Mouse (Mus musculus): ENCODE data around the gene Rcor3. TPM values are rescaled to one million over a fixed set of nuclear protein-coding genes. Genes with fewer than 3 reads are reported as not detected.

Rcor3 gene
- polyA plus RNA-seq, 1 experiment from 2014 or later = 40.4 TPM

GRCm38 (mm10) chr1:192078406-192078805 lies 59.5 kb downstream of the Rcor3 start:
- Histone ChIP-seq H3K4me1 (ENCODE audit: control insufficient read depth, insufficient read depth, low read length) (no peaks in the 10 kb centered on the region), H3K4me3 (ENCODE audit: low read depth, low read length) (no peak overlapping the region), H3K27me3 (ENCODE audit: control insufficient read depth, insufficient read depth, low read depth, low read length) (no peaks in the 10 kb centered on the region), H3K36me3 (ENCODE audit: control insufficient read depth, insufficient read depth, low read length) (no peaks in the 10 kb centered on the region), H3K27ac (ENCODE audit: low read length) (no peak overlapping the region), H3K9me3 (replicated peaks; ENCODE audit: control insufficient read depth, low read length, poor library complexity, severe bottlenecking) (no peaks in the 10 kb centered on the region), H3K4me2 (ENCODE audit: low read length) (no peak overlapping the region), H3K9ac (ENCODE audit: low read depth, low read length) (no peak overlapping the region)
- no peak for ATAC-seq
- 68% methylated on average over 3 of the region's 3 CpGs for WGBS

GRCm38 (mm10) chr1:192076796-192077535 lies 60.9 kb downstream of the Rcor3 start:
- Histone ChIP-seq H3K36me3 (ENCODE audit: control insufficient read depth, insufficient read depth, low read length) (no peaks in the 10 kb centered on the region), H3K4me2 (ENCODE audit: low read length) (no peak overlapping the region), H3K4me3 (ENCODE audit: low read depth, low read length) (no peak overlapping the region), H3K9ac (ENCODE audit: low read depth, low read length) (no peak overlapping the region), H3K9me3 (replicated peaks; ENCODE audit: control insufficient read depth, low read length, poor library complexity, severe bottlenecking) (no peaks in the 10 kb centered on the region), H3K4me1 (ENCODE audit: control insufficient read depth, insufficient read depth, low read length) (no peaks in the 10 kb centered on the region), H3K27me3 (ENCODE audit: control insufficient read depth, insufficient read depth, low read depth, low read length) (no peaks in the 10 kb centered on the region), H3K27ac (ENCODE audit: low read length) (no peak overlapping the region)
- no peak for ATAC-seq

GRCm38 (mm10) chr1:192076101-192076500 lies 61.8 kb downstream of the Rcor3 start:
- WGBS = 86% methylated on average over 4 of the region's 4 CpGs
- Histone ChIP-seq H3K36me3 (ENCODE audit: control insufficient read depth, insufficient read depth, low read length) (no peaks in the 10 kb centered on the region), H3K9ac (ENCODE audit: low read depth, low read length) (no peak overlapping the region), H3K9me3 (replicated peaks; ENCODE audit: control insufficient read depth, low read length, poor library complexity, severe bottlenecking) (no peaks in the 10 kb centered on the region), H3K27ac (ENCODE audit: low read length) (no peak overlapping the region), H3K27me3 (ENCODE audit: control insufficient read depth, insufficient read depth, low read depth, low read length) (no peaks in the 10 kb centered on the region), H3K4me2 (ENCODE audit: low read length) (no peak overlapping the region), H3K4me1 (ENCODE audit: control insufficient read depth, insufficient read depth, low read length) (no peaks in the 10 kb centered on the region), H3K4me3 (ENCODE audit: low read depth, low read length) (no peak overlapping the region)
- no peak for ATAC-seq

GRCm38 (mm10) chr1:192074824-192075223 lies 63.0 kb downstream of the Rcor3 start:
- no peaks in the 10 kb centered on the region for H3K36me3 ChIP-seq (ENCODE audit: control insufficient read depth, insufficient read depth, low read length)
- H3K4me3 ChIP-seq (ENCODE audit: low read depth, low read length) = no peak overlapping the region
- no peaks in the 10 kb centered on the region; the same call in 1 of the 2 replicates for H3K4me1 ChIP-seq (ENCODE audit: control insufficient read depth, insufficient read depth, low read length)
- H3K4me2 ChIP-seq (ENCODE audit: low read length) = no peak overlapping the region
- no peak overlapping the region for H3K9ac ChIP-seq (ENCODE audit: low read depth, low read length)
- H3K9me3 ChIP-seq (replicated peaks; ENCODE audit: control insufficient read depth, low read length, poor library complexity, severe bottlenecking) = no peaks in the 10 kb centered on the region
- 76% methylated on average over 1 of the region's 1 CpGs for WGBS
- no peaks in the 10 kb centered on the region for H3K27me3 ChIP-seq (ENCODE audit: control insufficient read depth, insufficient read depth, low read depth, low read length)
- no peak for ATAC-seq
- H3K27ac ChIP-seq (ENCODE audit: low read length) = no peak overlapping the region

- H3K4me1 ChIP-seq (ENCODE audit: control insufficient read depth, insufficient read depth, low read length) = no peaks in the 10 kb centered on the region; the same call in 1 of the 2 replicates
- no peak overlapping the region for H3K4me3 ChIP-seq (ENCODE audit: low read depth, low read length)
- H3K4me2 ChIP-seq (ENCODE audit: low read length) = no peak overlapping the region
- H3K27me3 ChIP-seq (ENCODE audit: control insufficient read depth, insufficient read depth, low read depth, low read length) = no peaks in the 10 kb centered on the region
- H3K9ac ChIP-seq (ENCODE audit: low read depth, low read length) = no peak overlapping the region
- H3K9me3 ChIP-seq (replicated peaks; ENCODE audit: control insufficient read depth, low read length, poor library complexity, severe bottlenecking) = no peaks in the 10 kb centered on the region
- H3K27ac ChIP-seq (ENCODE audit: low read length) = no peak overlapping the region
- ATAC-seq = no peak
- H3K36me3 ChIP-seq (ENCODE audit: control insufficient read depth, insufficient read depth, low read length) = no peaks in the 10 kb centered on the region
- 97% methylated on average over 1 of the region's 1 CpGs for WGBS
These were observed 65.4 kb downstream of the Rcor3 start for GRCm38 (mm10) chr1:192072426-192072825.

GRCm38 (mm10) chr1:192070618-192071051 lies 67.2 kb downstream of the Rcor3 start:
- WGBS = 72% methylated on average over 3 of the region's 3 CpGs
- H3K9me3 ChIP-seq (replicated peaks; ENCODE audit: control insufficient read depth, low read length, poor library complexity, severe bottlenecking) = no peaks in the 10 kb centered on the region
- no peak overlapping the region for H3K9ac ChIP-seq (ENCODE audit: low read depth, low read length)
- H3K4me2 ChIP-seq (ENCODE audit: low read length) = no peak overlapping the region
- H3K4me1 ChIP-seq (ENCODE audit: control insufficient read depth, insufficient read depth, low read length) = no peaks in the 10 kb centered on the region; the same call in 1 of the 2 replicates
- ATAC-seq = no peak
- no peak overlapping the region for H3K4me3 ChIP-seq (ENCODE audit: low read depth, low read length)
- no peak overlapping the region for H3K27ac ChIP-seq (ENCODE audit: low read length)
- H3K27me3 ChIP-seq (ENCODE audit: control insufficient read depth, insufficient read depth, low read depth, low read length) = no peaks in the 10 kb centered on the region
- H3K36me3 ChIP-seq (ENCODE audit: control insufficient read depth, insufficient read depth, low read length) = no peaks in the 10 kb centered on the region

GRCm38 (mm10) chr1:192069971-192070591 lies 67.8 kb downstream of the Rcor3 start:
- Histone ChIP-seq H3K27ac (ENCODE audit: low read length) (no peak overlapping the region), H3K27me3 (ENCODE audit: control insufficient read depth, insufficient read depth, low read depth, low read length) (no peaks in the 10 kb centered on the region), H3K4me1 (ENCODE audit: control insufficient read depth, insufficient read depth, low read length) (no peaks in the 10 kb centered on the region; the same call in 1 of the 2 replicates), H3K9ac (ENCODE audit: low read depth, low read length) (no peak overlapping the region), H3K36me3 (ENCODE audit: control insufficient read depth, insufficient read depth, low read length) (no peaks in the 10 kb centered on the region), H3K4me2 (ENCODE audit: low read length) (no peak overlapping the region), H3K9me3 (replicated peaks; ENCODE audit: control insufficient read depth, low read length, poor library complexity, severe bottlenecking) (no peaks in the 10 kb centered on the region), H3K4me3 (ENCODE audit: low read depth, low read length) (no peak overlapping the region)
- ATAC-seq = no peak
- 52% methylated on average over 13 of the region's 13 CpGs for WGBS

- H3K4me2 ChIP-seq (ENCODE audit: low read length) = no peak overlapping the region
- no peak overlapping the region for H3K4me3 ChIP-seq (ENCODE audit: low read depth, low read length)
- 63% methylated on average over 2 of the region's 2 CpGs for WGBS
- H3K27ac ChIP-seq (ENCODE audit: low read length) = no peak overlapping the region
- H3K27me3 ChIP-seq (ENCODE audit: control insufficient read depth, insufficient read depth, low read depth, low read length) = no peaks in the 10 kb centered on the region
- H3K4me1 ChIP-seq (ENCODE audit: control insufficient read depth, insufficient read depth, low read length) = no peaks in the 10 kb centered on the region; the same call in 1 of the 2 replicates
- no peaks in the 10 kb centered on the region for H3K36me3 ChIP-seq (ENCODE audit: control insufficient read depth, insufficient read depth, low read length)
- no peak for ATAC-seq
- H3K9me3 ChIP-seq (replicated peaks; ENCODE audit: control insufficient read depth, low read length, poor library complexity, severe bottlenecking) = no peaks in the 10 kb centered on the region
- no peak overlapping the region for H3K9ac ChIP-seq (ENCODE audit: low read depth, low read length)
These were observed 69.7 kb downstream of the Rcor3 start for GRCm38 (mm10) chr1:192068188-192068587.

GRCm38 (mm10) chr1:192066956-192067355 lies 70.9 kb downstream of the Rcor3 start:
- H3K4me3 ChIP-seq (ENCODE audit: low read depth, low read length) = no peak overlapping the region
- H3K36me3 ChIP-seq (ENCODE audit: control insufficient read depth, insufficient read depth, low read length) = no peaks in the 10 kb centered on the region
- H3K27ac ChIP-seq (ENCODE audit: low read length) = no peak overlapping the region
- no peak overlapping the region for H3K9ac ChIP-seq (ENCODE audit: low read depth, low read length)
- H3K9me3 ChIP-seq (replicated peaks; ENCODE audit: control insufficient read depth, low read length, poor library complexity, severe bottlenecking) = no peaks in the 10 kb centered on the region
- ATAC-seq = no peak
- H3K4me2 ChIP-seq (ENCODE audit: low read length) = no peak overlapping the region
- H3K4me1 ChIP-seq (ENCODE audit: control insufficient read depth, insufficient read depth, low read length) = no peaks in the 10 kb centered on the region; the same call in 1 of the 2 replicates
- no peaks in the 10 kb centered on the region for H3K27me3 ChIP-seq (ENCODE audit: control insufficient read depth, insufficient read depth, low read depth, low read length)
- whole genome bisulfite sequencing = 93% methylated on average over 3 of the region's 3 CpGs
